Mouse (Mus musculus): Measurements from ENCODE around the gene Fam124a.
A peak's percentile ranks its signal among the peaks of the same experiment; 100 is the strongest.

GRCm38 (mm10) chr14:62639111-62639510 is 83.6 kb downstream of the Fam124a start:
- TF ChIP-seq CTCF (IDR thresholded peaks at IDR 0.05; ENCODE audit: low read depth) (peak; percentile 56), EP300 (IDR thresholded peaks at IDR 0.05; ENCODE audit: low read depth) (no peak)
